Mouse (Mus musculus): ENCODE measurements around the gene Jmjd1c. TPM values are rescaled to one million over a fixed set of nuclear protein-coding genes. Genes with fewer than 3 reads are reported as not detected.

Jmjd1c gene
- polyA plus RNA-seq, 1 experiment from 2014 or later = 15.0 TPM

DNA sequence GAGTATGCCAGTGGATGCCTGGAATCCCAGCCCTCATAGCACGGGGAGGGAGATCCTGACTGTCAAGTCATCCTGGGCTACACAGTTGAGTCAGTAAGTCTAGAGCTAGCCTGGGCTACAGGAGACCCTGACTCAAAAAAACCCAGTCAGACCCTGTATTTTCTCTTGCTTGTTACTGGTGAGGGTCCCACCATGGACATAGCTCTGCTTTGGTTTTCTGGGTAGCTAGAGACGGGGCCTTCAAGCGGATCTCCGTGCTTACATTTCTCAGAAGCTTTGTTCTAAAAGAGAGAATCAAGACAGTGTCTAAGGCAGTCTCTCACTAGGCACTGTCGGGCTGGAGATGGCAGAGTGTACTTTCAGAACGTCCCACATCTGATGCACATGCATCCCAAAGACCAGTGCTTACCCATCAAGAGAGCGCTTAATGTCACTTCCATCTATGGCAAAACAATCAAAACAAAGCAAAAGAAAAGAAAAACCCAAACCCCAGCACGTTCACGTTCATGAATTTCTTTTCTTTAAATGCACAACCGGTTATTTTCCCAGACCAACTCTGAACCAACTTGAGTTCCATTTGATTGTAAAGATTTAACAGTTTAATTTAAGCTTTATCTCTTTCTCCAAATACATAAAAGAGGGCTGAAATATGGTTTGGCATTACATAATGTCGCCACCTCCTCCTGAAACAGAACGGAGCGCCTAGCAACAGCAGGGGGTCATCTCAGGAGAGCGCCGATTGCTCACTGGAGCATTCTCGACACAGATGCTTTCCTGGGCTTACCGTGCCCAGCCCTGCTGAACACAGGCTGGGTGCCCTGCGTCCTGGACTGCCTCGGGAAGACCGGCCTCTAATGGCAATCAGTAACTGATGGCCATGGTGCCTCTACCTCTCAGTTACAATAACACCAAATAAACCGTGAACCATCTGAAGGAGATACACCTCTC is 19.7 kb upstream of the Jmjd1c start:
- H3K9me3 ChIP-seq (ENCODE audit: low read length) = no peaks in the 10 kb centered on the region
- H3K27me3 ChIP-seq (ENCODE audit: insufficient read depth, low read length) = no peaks in the 10 kb centered on the region
- H3K36me3 ChIP-seq (replicated peaks; ENCODE audit: insufficient read depth, low read length) = no peaks in the 10 kb centered on the region
- no peak for TF ChIP-seq CTCF (IDR thresholded peaks at IDR 0.05; ENCODE audit: low read depth)
- no peak for TF ChIP-seq EP300 (IDR thresholded peaks at IDR 0.05; ENCODE audit: low read depth)
- DNase-seq (no peak), ATAC-seq (no peak)
- no peak overlapping the region for H3K4me3 ChIP-seq (ENCODE audit: low read depth, low read length)
- peaks cover 15% of the 10 kb centered on the region for H3K4me1 ChIP-seq (ENCODE audit: insufficient read depth)
- H3K4me2 ChIP-seq (ENCODE audit: low read depth, low read length) = no peak overlapping the region
- H3K9ac ChIP-seq (replicated peaks) = no peak overlapping the region
- H3K27ac ChIP-seq (ENCODE audit: low read depth) = no peak overlapping the region
- 83% methylated on average over 21 of the region's 21 CpGs for WGBS (ENCODE audit: insufficient replicate concordance)

DNA sequence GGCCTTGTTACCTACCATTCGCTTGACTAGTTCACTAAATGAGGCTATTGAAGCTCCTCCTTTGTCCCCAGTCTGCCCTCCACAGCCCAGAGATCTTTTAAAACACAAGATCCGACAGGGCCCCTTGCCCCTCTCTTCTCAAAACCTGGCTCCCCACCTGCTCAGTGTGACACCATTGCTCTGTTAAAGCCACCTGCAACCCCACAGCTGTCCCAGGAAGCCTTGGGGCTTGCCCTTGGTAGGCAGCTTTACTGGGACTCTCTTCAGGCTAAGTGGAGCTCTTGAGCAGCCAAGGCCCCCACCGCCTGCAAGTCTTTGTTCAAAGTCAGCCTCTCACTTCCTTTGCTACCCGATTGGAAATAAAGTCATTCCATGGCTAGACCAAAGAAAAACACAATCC is 16.9 kb upstream of the Jmjd1c start:
- Histone ChIP-seq H3K4me1 (ENCODE audit: insufficient read depth) (peaks cover 11% of the 10 kb centered on the region), H3K4me2 (ENCODE audit: low read depth, low read length) (no peak overlapping the region), H3K27me3 (ENCODE audit: insufficient read depth, low read length) (no peaks in the 10 kb centered on the region), H3K9me3 (ENCODE audit: low read length) (no peaks in the 10 kb centered on the region), H3K36me3 (replicated peaks; ENCODE audit: insufficient read depth, low read length) (no peaks in the 10 kb centered on the region), H3K27ac (ENCODE audit: low read depth) (no peak overlapping the region), H3K9ac (replicated peaks) (no peak overlapping the region), H3K4me3 (ENCODE audit: low read depth, low read length) (no peak overlapping the region)
- ATAC-seq (no peak), DNase-seq (no peak)
- TF ChIP-seq CTCF (IDR thresholded peaks at IDR 0.05; ENCODE audit: low read depth) (no peak), EP300 (IDR thresholded peaks at IDR 0.05; ENCODE audit: low read depth) (no peak)
- 68% methylated on average over 4 of the region's 4 CpGs for WGBS (ENCODE audit: insufficient replicate concordance)

- DNase-seq (no peak), ATAC-seq (no peak)
These were observed 14.5 kb upstream of the Jmjd1c start for GRCm38 (mm10) chr10:67081206-67082007.

DNA sequence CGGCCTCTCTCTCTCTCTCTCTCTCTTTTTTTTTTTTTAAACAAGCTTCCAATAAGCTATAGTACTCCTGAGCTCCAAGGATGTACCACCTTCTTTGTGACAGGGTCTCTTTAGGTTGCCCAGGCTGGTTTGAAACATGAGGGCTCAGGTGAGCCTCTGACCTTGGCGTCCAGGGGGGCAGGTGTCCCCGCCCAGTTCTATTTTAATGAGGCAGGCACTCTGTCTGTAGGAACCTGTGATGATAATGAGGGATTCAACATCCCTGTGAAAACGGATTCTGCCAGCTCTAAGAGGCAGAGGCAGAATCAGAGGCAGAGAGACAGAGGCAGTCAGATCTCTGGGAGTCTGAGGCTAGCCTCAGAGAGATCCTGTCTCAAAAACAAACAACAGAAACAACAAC is 13.4 kb upstream of the Jmjd1c start:
- DNase-seq (no peak), ATAC-seq (no peak)
- TF ChIP-seq CTCF (IDR thresholded peaks at IDR 0.05; ENCODE audit: low read depth) (no peak), EP300 (IDR thresholded peaks at IDR 0.05; ENCODE audit: low read depth) (no peak)
- Histone ChIP-seq H3K9ac (replicated peaks) (no peak overlapping the region), H3K9me3 (ENCODE audit: low read length) (no peaks in the 10 kb centered on the region), H3K27ac (ENCODE audit: low read depth) (no peak overlapping the region), H3K4me2 (ENCODE audit: low read depth, low read length) (no peak overlapping the region), H3K36me3 (replicated peaks; ENCODE audit: insufficient read depth, low read length) (no peaks in the 10 kb centered on the region), H3K27me3 (ENCODE audit: insufficient read depth, low read length) (no peaks in the 10 kb centered on the region), H3K4me1 (ENCODE audit: insufficient read depth) (peaks cover 18% of the 10 kb centered on the region), H3K4me3 (ENCODE audit: low read depth, low read length) (no peak overlapping the region)
- WGBS (ENCODE audit: insufficient replicate concordance) = 79% methylated on average over 4 of the region's 4 CpGs

More at GRCm38 (mm10) chr10:67081206-67082007, 14.5 kb upstream of the Jmjd1c start:
- no peak for TF ChIP-seq CTCF (IDR thresholded peaks at IDR 0.05; ENCODE audit: low read depth)
- no peak for TF ChIP-seq EP300 (IDR thresholded peaks at IDR 0.05; ENCODE audit: low read depth)
- no peaks in the 10 kb centered on the region for H3K36me3 ChIP-seq (replicated peaks; ENCODE audit: insufficient read depth, low read length)
- no peak overlapping the region for H3K27ac ChIP-seq (ENCODE audit: low read depth)
- no peak overlapping the region for H3K4me2 ChIP-seq (ENCODE audit: low read depth, low read length)
- peaks cover 11% of the 10 kb centered on the region for H3K4me1 ChIP-seq (ENCODE audit: insufficient read depth)
- H3K9ac ChIP-seq (replicated peaks) = no peak overlapping the region
- no peaks in the 10 kb centered on the region for H3K9me3 ChIP-seq (ENCODE audit: low read length)
- H3K4me3 ChIP-seq (ENCODE audit: low read depth, low read length) = no peak overlapping the region
- no peaks in the 10 kb centered on the region for H3K27me3 ChIP-seq (ENCODE audit: insufficient read depth, low read length)
- WGBS (ENCODE audit: insufficient replicate concordance) = 84% methylated on average over 18 of the region's 18 CpGs

GRCm38 (mm10) chr10:67083446-67084166 is 12.3 kb upstream of the Jmjd1c start:
- Histone ChIP-seq H3K9me3 (ENCODE audit: low read length) (no peaks in the 10 kb centered on the region), H3K36me3 (replicated peaks; ENCODE audit: insufficient read depth, low read length) (no peaks in the 10 kb centered on the region), H3K4me2 (ENCODE audit: low read depth, low read length) (no peak overlapping the region)

More at GRCm38 (mm10) chr10:67083446-67084166, 12.3 kb upstream of the Jmjd1c start:
- ATAC-seq = no peak
- no peak for TF ChIP-seq CTCF (IDR thresholded peaks at IDR 0.05; ENCODE audit: low read depth)
- TF ChIP-seq EP300 (IDR thresholded peaks at IDR 0.05; ENCODE audit: low read depth) = no peak
- Histone ChIP-seq H3K27me3 (ENCODE audit: insufficient read depth, low read length) (no peaks in the 10 kb centered on the region), H3K4me3 (ENCODE audit: low read depth, low read length) (no peak overlapping the region), H3K4me1 (ENCODE audit: insufficient read depth) (peaks cover 16% of the 10 kb centered on the region), H3K9ac (replicated peaks) (no peak overlapping the region), H3K27ac (ENCODE audit: low read depth) (no peak overlapping the region)
- no peak for DNase-seq
- WGBS (ENCODE audit: insufficient replicate concordance) = 85% methylated on average over 10 of the region's 10 CpGs

Data from liver, postnatal 0 days (tissue).